Mouse (Mus musculus): ENCODE results near the gene Rps11.

- TF ChIP-seq CTCF (conservative IDR thresholded peaks at IDR 0.05; ENCODE audit: insufficient read depth, insufficient read length, low read depth, low read length) (no peak), POLR2A (IDR thresholded peaks at IDR 0.05; ENCODE audit: low read depth, low read length) (no peak)
Observed at GRCm38 (mm10) chr7:45092828-45093515, 31.3 kb downstream of the Rps11 start.

All from kidney, adult 2 months (tissue).